Mouse (Mus musculus): ENCODE measurements at regions not wholly inside any gene's neighbourhood (a gene's known extent, or its start where the extent isn't known, plus 50 kb on each side); places are given as distances from the start of the nearest gene placed in this dataset.

GRCm38 (mm10) chr4:30776816-30777442 is 1187.0 kb upstream of the Map3k7 start:
- Histone ChIP-seq H3K36me3 (no peaks in the 10 kb centered on the region), H3K4me1 (no peaks in the 10 kb centered on the region), H3K27me3 (replicated peaks) (no peaks in the 10 kb centered on the region), H3K4me2 (no peak overlapping the region), H3K27ac (no peak overlapping the region), H3K4me3 (no peak overlapping the region), H3K9me3 (replicated peaks) (no peaks in the 10 kb centered on the region), H3K9ac (no peak overlapping the region)
- ATAC-seq: no peak
- 54% methylated on average over 2 of the region's 2 CpGs for WGBS (ENCODE audit: insufficient replicate concordance)

GRCm38 (mm10) chr4:30781649-30782048 is 1182.2 kb upstream of the Map3k7 start:
- 63% methylated on average over 2 of the region's 2 CpGs for WGBS (ENCODE audit: insufficient replicate concordance)
- Histone ChIP-seq H3K4me1 (no peaks in the 10 kb centered on the region), H3K36me3 (no peaks in the 10 kb centered on the region), H3K9me3 (replicated peaks) (no peaks in the 10 kb centered on the region), H3K27ac (no peak overlapping the region), H3K4me3 (no peak overlapping the region), H3K4me2 (no peak overlapping the region), H3K27me3 (replicated peaks) (no peaks in the 10 kb centered on the region), H3K9ac (no peak overlapping the region)
- no peak for ATAC-seq

GRCm38 (mm10) chr4:30789976-30790657 is 1173.8 kb upstream of the Map3k7 start:
- H3K9ac ChIP-seq: no peak overlapping the region
- no peaks in the 10 kb centered on the region for H3K36me3 ChIP-seq
- no peak for ATAC-seq
- no peaks in the 10 kb centered on the region for H3K4me1 ChIP-seq
- no peak overlapping the region for H3K4me3 ChIP-seq
- H3K27me3 ChIP-seq (replicated peaks): no peaks in the 10 kb centered on the region
- H3K4me2 ChIP-seq: no peak overlapping the region
- no peak overlapping the region for H3K27ac ChIP-seq
- WGBS (ENCODE audit: insufficient replicate concordance): 53% methylated on average over 5 of the region's 5 CpGs
- no peaks in the 10 kb centered on the region for H3K9me3 ChIP-seq (replicated peaks)

GRCm38 (mm10) chr4:30809798-30810197 is 1154.1 kb upstream of the Map3k7 start:
- Histone ChIP-seq H3K27ac (no peak overlapping the region), H3K9ac (no peak overlapping the region)
- ATAC-seq: no peak

GRCm38 (mm10) chr4:30855361-30856056 is 1108.4 kb upstream of the Map3k7 start:
- Histone ChIP-seq H3K4me3 (no peak overlapping the region), H3K36me3 (no peaks in the 10 kb centered on the region), H3K27me3 (replicated peaks) (no peaks in the 10 kb centered on the region), H3K4me1 (no peaks in the 10 kb centered on the region), H3K27ac (no peak overlapping the region), H3K9me3 (replicated peaks) (no peaks in the 10 kb centered on the region), H3K4me2 (no peak overlapping the region), H3K9ac (no peak overlapping the region)
- 56% methylated on average over 5 of the region's 5 CpGs for WGBS (ENCODE audit: insufficient replicate concordance)
- ATAC-seq: no peak

More at GRCm38 (mm10) chr4:30809798-30810197, 1154.1 kb upstream of the Map3k7 start:
- Histone ChIP-seq H3K36me3 (no peaks in the 10 kb centered on the region), H3K4me3 (no peak overlapping the region), H3K9me3 (replicated peaks) (no peaks in the 10 kb centered on the region), H3K4me1 (no peaks in the 10 kb centered on the region), H3K27me3 (replicated peaks) (no peaks in the 10 kb centered on the region), H3K4me2 (no peak overlapping the region)

- WGBS (ENCODE audit: insufficient replicate concordance): 73% methylated on average over 2 of the region's 2 CpGs
- H3K36me3 ChIP-seq: no peaks in the 10 kb centered on the region
- no peak overlapping the region for H3K4me3 ChIP-seq
Measured at GRCm38 (mm10) chr4:30904966-30905365, 1058.9 kb upstream of the Map3k7 start.

GRCm38 (mm10) chr4:30922944-30923343 is 1041.0 kb upstream of the Map3k7 start:
- no peaks in the 10 kb centered on the region for H3K9me3 ChIP-seq (replicated peaks)
- no peak overlapping the region for H3K27ac ChIP-seq
- 60% methylated on average over 4 of the region's 4 CpGs for WGBS (ENCODE audit: insufficient replicate concordance)
- no peak overlapping the region for H3K4me3 ChIP-seq
- no peaks in the 10 kb centered on the region for H3K36me3 ChIP-seq
- H3K4me1 ChIP-seq: no peaks in the 10 kb centered on the region
- H3K27me3 ChIP-seq (replicated peaks): no peaks in the 10 kb centered on the region
- no peak for ATAC-seq
- no peak overlapping the region for H3K9ac ChIP-seq
- no peak overlapping the region for H3K4me2 ChIP-seq

More at GRCm38 (mm10) chr4:30904966-30905365, 1058.9 kb upstream of the Map3k7 start:
- Histone ChIP-seq H3K4me1 (no peaks in the 10 kb centered on the region), H3K9ac (no peak overlapping the region), H3K27ac (no peak overlapping the region), H3K4me2 (no peak overlapping the region), H3K27me3 (replicated peaks) (no peaks in the 10 kb centered on the region), H3K9me3 (replicated peaks) (no peaks in the 10 kb centered on the region)
- ATAC-seq: no peak

- H3K4me2 ChIP-seq: no peak overlapping the region
- H3K9me3 ChIP-seq (replicated peaks): no peaks in the 10 kb centered on the region
- H3K27me3 ChIP-seq (replicated peaks): no peaks in the 10 kb centered on the region
- 69% methylated on average over 3 of the region's 3 CpGs for WGBS (ENCODE audit: insufficient replicate concordance)
- ATAC-seq: no peak
- H3K27ac ChIP-seq: no peak overlapping the region
- H3K36me3 ChIP-seq: no peaks in the 10 kb centered on the region
- no peak overlapping the region for H3K9ac ChIP-seq
- no peak overlapping the region for H3K4me3 ChIP-seq
- H3K4me1 ChIP-seq: no peaks in the 10 kb centered on the region
Measured at GRCm38 (mm10) chr4:30932358-30932757, 1031.5 kb upstream of the Map3k7 start.

GRCm38 (mm10) chr4:30933030-30933987 is 1030.6 kb upstream of the Map3k7 start:
- Histone ChIP-seq H3K9me3 (replicated peaks) (no peaks in the 10 kb centered on the region), H3K4me3 (no peak overlapping the region), H3K27me3 (replicated peaks) (no peaks in the 10 kb centered on the region), H3K4me2 (no peak overlapping the region), H3K27ac (no peak overlapping the region), H3K9ac (no peak overlapping the region), H3K36me3 (no peaks in the 10 kb centered on the region), H3K4me1 (no peaks in the 10 kb centered on the region)
- no peak for ATAC-seq
- 59% methylated on average over 5 of the region's 5 CpGs for WGBS (ENCODE audit: insufficient replicate concordance)

- H3K27ac ChIP-seq: no peak overlapping the region
- ATAC-seq: no peak
Measured at GRCm38 (mm10) chr4:30983611-30984010, 980.3 kb upstream of the Map3k7 start.

GRCm38 (mm10) chr4:31012006-31012405 is 951.9 kb upstream of the Map3k7 start:
- H3K4me3 ChIP-seq: no peak overlapping the region
- H3K4me1 ChIP-seq: no peaks in the 10 kb centered on the region
- ATAC-seq: no peak
- no peaks in the 10 kb centered on the region for H3K27me3 ChIP-seq (replicated peaks)
- no peak overlapping the region for H3K4me2 ChIP-seq
- no peak overlapping the region for H3K27ac ChIP-seq
- H3K9me3 ChIP-seq (replicated peaks): no peaks in the 10 kb centered on the region
- H3K36me3 ChIP-seq: no peaks in the 10 kb centered on the region
- H3K9ac ChIP-seq: no peak overlapping the region

More at GRCm38 (mm10) chr4:30983611-30984010, 980.3 kb upstream of the Map3k7 start:
- Histone ChIP-seq H3K27me3 (replicated peaks) (no peaks in the 10 kb centered on the region), H3K4me2 (no peak overlapping the region), H3K9me3 (replicated peaks) (no peaks in the 10 kb centered on the region), H3K4me1 (no peaks in the 10 kb centered on the region), H3K4me3 (no peak overlapping the region), H3K36me3 (no peaks in the 10 kb centered on the region), H3K9ac (no peak overlapping the region)
- 78% methylated on average over 4 of the region's 4 CpGs for WGBS (ENCODE audit: insufficient replicate concordance)

Data from liver, embryonic 12.5 days (tissue).